Comparison of ENCODE assay signal across 13 mouse cellular contexts in genomic region chr5:129354877-129355276, GRCm38 (mm10).
A peak's percentile ranks its signal among the peaks of the same experiment; 100 is the strongest.
DNase-seq lines count a peak whose midpoint lies in the region; ATAC-seq and TF ChIP-seq lines count a peak whose summit lies in the region.
"Had no signal": no experiment of that assay in that cellular context is flagged by ENCODE, and none has a peak within 500 bp of the region (broad histone marks: within the 10 kb centered on the region; RNA-seq: fewer than 3 reads in every experiment).

No protein-coding gene starts in this region.

- 83% methylated on average over 5 of the region's 5 CpGs for WGBS in heart, embryonic 12.5 days
- WGBS in liver, embryonic 14.5 days (ENCODE audit: insufficient replicate concordance) = 63% methylated on average over 5 of the region's 5 CpGs
- 81% methylated on average over 5 of the region's 5 CpGs for WGBS in lung, postnatal 0 days
- 86% methylated on average over 5 of the region's 5 CpGs for WGBS in embryonic facial prominence, embryonic 10.5 days

- no peak for ATAC-seq in heart, embryonic 12.5 days (ENCODE audit: insufficient number of reproducible peaks, low FRiP score)
- no peak for ATAC-seq in liver, embryonic 14.5 days (ENCODE audit: insufficient read depth)
- ATAC-seq in lung, postnatal 0 days = no peak
- no peak for ATAC-seq in megakaryocyte, adult 5-6 weeks (ENCODE audit: poor library complexity, severe bottlenecking)
- ATAC-seq: midbrain, embryonic 13.5 days had no signal

- TF ChIP-seq EP300 in liver, embryonic 14.5 days (IDR thresholded peaks at IDR 0.05; ENCODE audit: low read depth) = no peak
- TF ChIP-seq EP300 in ES-Bruce4 (IDR thresholded peaks at IDR 0.05; ENCODE audit: insufficient read depth, low read depth, low read length) = no peak
- TF ChIP-seq EP300 in lung, postnatal 0 days (IDR thresholded peaks at IDR 0.05) = no peak

- no peak overlapping the region for H3K4me3 ChIP-seq in heart, embryonic 12.5 days
- H3K4me3 ChIP-seq in liver, embryonic 14.5 days (ENCODE audit: insufficient read depth in 1 of 2, low read depth in 2 of 2, low read length in 2 of 2) = no peak overlapping the region
- no peak overlapping the region for H3K4me3 ChIP-seq in ES-Bruce4 (ENCODE audit: low read depth, low read length)
- no peak overlapping the region for H3K4me3 ChIP-seq in lung, postnatal 0 days (ENCODE audit: low read depth, low read length)
- no peak overlapping the region for H3K4me3 ChIP-seq in embryonic facial prominence, embryonic 10.5 days
- H3K4me3 ChIP-seq: hindbrain, embryonic 10.5 days; lung, embryonic 15.5 days; midbrain, embryonic 13.5 days; neural tube, embryonic 13.5 days had no signal

- 0 out of 2 replicates have a peak, but pooled peaks cover 2% of the 10 kb centered on the region for H3K9me3 ChIP-seq in heart, embryonic 12.5 days (replicated peaks)
- no peaks in the 10 kb centered on the region for H3K9me3 ChIP-seq in liver, embryonic 14.5 days (ENCODE audit: control insufficient read depth, low read length)
- no peaks in the 10 kb centered on the region for H3K9me3 ChIP-seq in ES-Bruce4 (replicated peaks; ENCODE audit: control insufficient read depth, insufficient read depth, low read length, poor library complexity, severe bottlenecking)
- no peaks in the 10 kb centered on the region for H3K9me3 ChIP-seq in lung, postnatal 0 days (ENCODE audit: low read length)
- H3K9me3 ChIP-seq in embryonic facial prominence, embryonic 10.5 days = no peaks in the 10 kb centered on the region
- H3K9me3 ChIP-seq: hindbrain, embryonic 10.5 days; lung, embryonic 15.5 days; midbrain, embryonic 13.5 days; neural tube, embryonic 13.5 days had no signal

- H3K4me2 ChIP-seq in heart, embryonic 12.5 days = no peak overlapping the region
- no peak overlapping the region for H3K4me2 ChIP-seq in liver, embryonic 14.5 days (ENCODE audit: low read depth)
- no peak overlapping the region for H3K4me2 ChIP-seq in lung, postnatal 0 days (replicated peaks; ENCODE audit: low read depth, low read length)
- H3K4me2 ChIP-seq: heart, embryonic 11.5 days; lung, embryonic 15.5 days; midbrain, embryonic 13.5 days; neural tube, embryonic 13.5 days had no signal

- peak; percentile 40 for TF ChIP-seq CTCF in liver, embryonic 14.5 days (IDR thresholded peaks at IDR 0.05; ENCODE audit: low read depth)
- peak; percentile 70 for TF ChIP-seq CTCF in ES-Bruce4 (IDR thresholded peaks at IDR 0.05; ENCODE audit: low read depth, low read length)
- TF ChIP-seq CTCF in lung, postnatal 0 days (IDR thresholded peaks at IDR 0.05) = peak; percentile 43

- H3K27ac ChIP-seq in heart, embryonic 12.5 days (ENCODE audit: poor library complexity, severe bottlenecking) = no peak overlapping the region
- H3K27ac ChIP-seq in liver, embryonic 14.5 days = no peak overlapping the region
- no peak overlapping the region for H3K27ac ChIP-seq in ES-Bruce4 (ENCODE audit: insufficient read depth, low read length)
- no peak overlapping the region for H3K27ac ChIP-seq in lung, postnatal 0 days (ENCODE audit: low read length)
- H3K27ac ChIP-seq in embryonic facial prominence, embryonic 10.5 days (replicated peaks) = no peak overlapping the region
- H3K27ac ChIP-seq: hindbrain, embryonic 10.5 days; lung, embryonic 15.5 days; midbrain, embryonic 13.5 days; neural tube, embryonic 13.5 days had no signal

- TF ChIP-seq POLR2A in ES-Bruce4 (IDR thresholded peaks at IDR 0.05; ENCODE audit: insufficient read depth, low read length) = no peak

- H3K9ac ChIP-seq in heart, embryonic 12.5 days = no peak overlapping the region
- no peak overlapping the region for H3K9ac ChIP-seq in liver, embryonic 14.5 days (replicated peaks)
- no peak overlapping the region for H3K9ac ChIP-seq in ES-Bruce4 (ENCODE audit: low read depth, poor library complexity, severe bottlenecking)
- H3K9ac ChIP-seq in lung, postnatal 0 days (replicated peaks; ENCODE audit: low read depth) = no peak overlapping the region
- H3K9ac ChIP-seq: lung, embryonic 15.5 days; midbrain, embryonic 13.5 days; neural tube, embryonic 13.5 days had no signal

- no peaks in the 10 kb centered on the region for H3K4me1 ChIP-seq in heart, embryonic 12.5 days (replicated peaks)
- H3K4me1 ChIP-seq in liver, embryonic 14.5 days (replicated peaks; ENCODE audit: control insufficient read depth in 2 of 2, insufficient read depth in 2 of 2, low read length in 1 of 2) = no peaks in the 10 kb centered on the region
- peaks cover 5% of the 10 kb centered on the region for H3K4me1 ChIP-seq in ES-Bruce4 (ENCODE audit: control insufficient read depth, insufficient read depth, low read length)
- no peaks in the 10 kb centered on the region for H3K4me1 ChIP-seq in lung, postnatal 0 days (ENCODE audit: insufficient read depth, low read depth, low read length)
- H3K4me1 ChIP-seq in embryonic facial prominence, embryonic 10.5 days = peaks cover 7% of the 10 kb centered on the region; the same call in 1 of the 2 replicates
- H3K4me1 ChIP-seq: lung, embryonic 15.5 days had no signal

- DNase-seq in heart, adult 18-20 months = peak; percentile 6 to 7
- no peak for DNase-seq in liver, embryonic 14.5 days (ENCODE audit: low read depth in 3 of 3, low spot score in 3 of 3)
- no peak for DNase-seq in liver
- DNase-seq in lung, postnatal 0 days (ENCODE audit: low spot score) = no peak
- DNase-seq in embryonic facial prominence, embryonic 10.5 days (ENCODE audit: low spot score) = no peak

- no peaks in the 10 kb centered on the region for H3K36me3 ChIP-seq in heart, embryonic 12.5 days
- no peaks in the 10 kb centered on the region for H3K36me3 ChIP-seq in liver, embryonic 14.5 days (replicated peaks; ENCODE audit: control insufficient read depth, insufficient read depth, low read depth)
- H3K36me3 ChIP-seq in ES-Bruce4 (ENCODE audit: control insufficient read depth, insufficient read depth, low read length, poor library complexity, severe bottlenecking) = no peaks in the 10 kb centered on the region
- H3K36me3 ChIP-seq in lung, postnatal 0 days (ENCODE audit: insufficient read depth, low read length) = no peaks in the 10 kb centered on the region
- no peaks in the 10 kb centered on the region for H3K36me3 ChIP-seq in embryonic facial prominence, embryonic 10.5 days (replicated peaks)
- H3K36me3 ChIP-seq: hindbrain, embryonic 10.5 days; lung, embryonic 15.5 days; midbrain, embryonic 13.5 days; neural tube, embryonic 13.5 days had no signal

- no peaks in the 10 kb centered on the region for H3K27me3 ChIP-seq in heart, embryonic 12.5 days (replicated peaks)
- H3K27me3 ChIP-seq in liver, embryonic 14.5 days (ENCODE audit: control insufficient read depth, insufficient read depth, low read length) = no peaks in the 10 kb centered on the region
- H3K27me3 ChIP-seq in ES-Bruce4 (ENCODE audit: control insufficient read depth, insufficient read depth, low read length, poor library complexity, severe bottlenecking) = no peaks in the 10 kb centered on the region
- H3K27me3 ChIP-seq in lung, postnatal 0 days (replicated peaks; ENCODE audit: insufficient read depth, low read length) = no peaks in the 10 kb centered on the region
- H3K27me3 ChIP-seq in embryonic facial prominence, embryonic 10.5 days (replicated peaks; ENCODE audit: low read depth, poor library complexity, severe bottlenecking) = no peaks in the 10 kb centered on the region
- H3K27me3 ChIP-seq: lung, embryonic 15.5 days; midbrain, embryonic 13.5 days; neural tube, embryonic 13.5 days had no signal

Comparison
In these comparisons a context has a peak if more than half of its experiments do, and no peak if none do; other contexts are left out.
1. DNase-seq: peak in heart, adult 18-20 months (2 of 2); none in liver, embryonic 14.5 days (0 of 3), liver (single experiment), lung, postnatal 0 days (single experiment) and embryonic facial prominence, embryonic 10.5 days (single experiment).
2. Peak in every context shown above with its lines, with median percentiles within 50 percentile points of each other: CTCF ChIP-seq.